Mouse (Mus musculus): Measurements from ENCODE around the gene Olfr1367.
"Not testable (repeated sequence)": the region's sequence is repeated elsewhere in the genome, so short reads cannot be mapped to it uniquely, and the experiment has no call there.

Gene Olfr1367

DNA sequence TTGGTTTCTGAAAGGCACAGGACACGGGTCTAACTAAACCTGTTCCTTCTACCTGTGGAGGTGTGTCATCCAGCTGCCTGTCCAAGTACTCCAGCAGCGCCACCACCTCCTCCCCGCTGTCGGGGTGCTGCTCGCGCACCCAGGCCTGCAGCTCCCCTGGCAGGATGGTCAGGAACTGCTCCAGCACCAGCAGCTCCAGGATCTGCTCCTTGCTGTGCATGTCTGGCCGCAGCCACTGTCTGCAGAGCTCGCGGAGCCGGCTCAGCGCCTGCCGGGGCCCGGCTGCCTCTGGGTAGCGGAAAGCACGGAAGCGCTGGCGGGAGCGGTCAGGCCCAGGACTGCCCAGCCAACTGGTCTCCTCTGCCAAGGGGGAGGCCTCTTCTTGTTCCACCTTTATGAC, 49.3 kb downstream of the Olfr1367 start:
- DNase-seq (ENCODE audit: low spot score in 2 of 2) = not testable (repeated sequence)

DNA sequence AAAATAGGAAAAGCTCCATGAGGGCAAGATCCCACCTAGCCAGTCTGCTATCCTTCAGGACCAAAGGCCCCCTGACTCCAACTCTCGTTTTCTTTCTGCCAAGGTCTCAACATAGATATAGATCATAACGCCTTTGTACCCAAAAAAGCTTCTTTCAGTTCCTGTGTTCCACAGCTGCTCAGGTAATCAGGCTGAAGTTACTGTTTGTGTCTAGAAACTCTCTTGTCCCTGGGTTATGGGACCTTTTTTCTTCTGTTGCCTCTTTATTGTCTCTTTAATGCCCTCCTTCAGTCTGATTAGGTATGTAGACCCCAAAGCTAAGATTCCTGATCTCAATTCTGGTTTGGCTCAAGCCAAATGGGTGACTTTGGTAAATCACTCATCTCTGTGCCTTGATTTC, 50.8 kb downstream of the Olfr1367 start:
- no peak for DNase-seq (ENCODE audit: low spot score in 2 of 2)

Measured in right cerebral cortex, postnatal 36 days (tissue).